Mouse (Mus musculus) heart, embryonic 10.5 days (tissue): ENCODE measurements at regions not wholly inside any gene's neighbourhood (a gene's known extent, or its start where the extent isn't known, plus 50 kb on each side); places are given as distances from the start of the nearest gene placed in this dataset.
"Not testable (repeated sequence)": the region's sequence is repeated elsewhere in the genome, so short reads cannot be mapped to it uniquely, and the experiment has no call there.

ENCODE experiments used
- DNase-seq: peaks from one replicate; pipeline ENCODE4 v3.0.0-alpha.2; 2017; ENCODE audit warnings: low spot score
- H3K27ac ChIP-seq: fragments of 300-500 bp; sonication (generic); 2 replicates; pipeline ENCODE4 v1.5.1; 2016; ENCODE audit warnings: mild to moderate bottlenecking
- H3K27me3 ChIP-seq: fragments of 300-500 bp; sonication (generic); 2 replicates; pipeline ENCODE4 v1.6.1; 2016; ENCODE audit warnings: mild to moderate bottlenecking; ENCODE audit not compliant: poor library complexity, insufficient read depth, severe bottlenecking
- H3K36me3 ChIP-seq: fragments of 300-500 bp; sonication (generic); 2 replicates; pipeline ENCODE4 v1.6.1; 2016; ENCODE audit warnings: mild to moderate bottlenecking, moderate library complexity
- H3K4me1 ChIP-seq: fragments of 300-500 bp; sonication (generic); 2 replicates; pipeline ENCODE4 v1.6.1; 2016; ENCODE audit warnings: mild to moderate bottlenecking
- H3K4me3 ChIP-seq: fragments of 300-500 bp; sonication (generic); 2 replicates; pipeline ENCODE4 v1.5.1; 2016; ENCODE audit warnings: mild to moderate bottlenecking, moderate library complexity
- H3K9me3 ChIP-seq: fragments of 300-500 bp; sonication (generic); 2 replicates; pipeline ENCODE4 v1.6.1; 2016; ENCODE audit warnings: mild to moderate bottlenecking, moderate library complexity
- WGBS: fragments of 180-500 bp; shearing (Covaris S2); methylation state at CpG from one replicate; pipeline ENCODE4 v1.1.7; 2016; 5-methylcytosine and 5-hydroxymethylcytosine counted together

GRCm38 (mm10) chr14:53054439-53054838, 558.9 kb upstream of the Olfr1507 start:
- WGBS = 50% methylated on average over 1 of the region's 3 CpGs
- H3K4me3 ChIP-seq = not testable (repeated sequence)

GRCm38 (mm10) chr14:53053465-53054123, 558.0 kb upstream of the Olfr1507 start:
- not testable (repeated sequence) for H3K36me3 ChIP-seq, H3K9me3 ChIP-seq, H3K27ac ChIP-seq, H3K27me3 ChIP-seq, DNase-seq, H3K4me3 ChIP-seq, H3K4me1 ChIP-seq
- 52% methylated on average over 2 of the region's 3 CpGs for WGBS

More at GRCm38 (mm10) chr14:53054439-53054838, 558.9 kb upstream of the Olfr1507 start:
- H3K4me1 ChIP-seq, H3K27me3 ChIP-seq, H3K9me3 ChIP-seq, H3K27ac ChIP-seq, DNase-seq, H3K36me3 ChIP-seq: not testable (repeated sequence)

GRCm38 (mm10) chr14:53047683-53048082, 552.1 kb upstream of the Olfr1507 start:
- DNase-seq, H3K4me3 ChIP-seq, H3K9me3 ChIP-seq, H3K27ac ChIP-seq, H3K27me3 ChIP-seq, H3K4me1 ChIP-seq, H3K36me3 ChIP-seq: not testable (repeated sequence)
- WGBS = 77% methylated on average over 3 of the region's 3 CpGs

GRCm38 (mm10) chr14:53046975-53047374, 551.4 kb upstream of the Olfr1507 start:
- not testable (repeated sequence) for H3K4me1 ChIP-seq, H3K9me3 ChIP-seq, H3K4me3 ChIP-seq, H3K27ac ChIP-seq, DNase-seq, H3K36me3 ChIP-seq, H3K27me3 ChIP-seq
- 73% methylated on average over 1 of the region's 1 CpGs for WGBS

- not testable (repeated sequence) for H3K27ac ChIP-seq, H3K27me3 ChIP-seq, H3K4me3 ChIP-seq, H3K9me3 ChIP-seq, H3K4me1 ChIP-seq, DNase-seq, H3K36me3 ChIP-seq
- WGBS = 77% methylated on average over 3 of the region's 3 CpGs
Measured at GRCm38 (mm10) chr14:53045331-53045730, 549.8 kb upstream of the Olfr1507 start.

GRCm38 (mm10) chr14:53044101-53044500, 548.6 kb upstream of the Olfr1507 start:
- H3K27me3 ChIP-seq, H3K9me3 ChIP-seq, H3K36me3 ChIP-seq, H3K27ac ChIP-seq, H3K4me1 ChIP-seq, H3K4me3 ChIP-seq, DNase-seq: not testable (repeated sequence)
- WGBS = 76% methylated on average over 4 of the region's 4 CpGs

GRCm38 (mm10) chr14:53042016-53042415, 546.5 kb upstream of the Olfr1507 start:
- H3K4me1 ChIP-seq, H3K36me3 ChIP-seq, DNase-seq, H3K27me3 ChIP-seq, H3K9me3 ChIP-seq, H3K27ac ChIP-seq, H3K4me3 ChIP-seq: not testable (repeated sequence)
- WGBS = 33% methylated on average over 3 of the region's 3 CpGs

- not testable (repeated sequence) for H3K27ac ChIP-seq
- 75% methylated on average over 4 of the region's 4 CpGs for WGBS
Measured at GRCm38 (mm10) chr14:53039475-53039874, 543.9 kb upstream of the Olfr1507 start.

GRCm38 (mm10) chr14:53034940-53035339, 539.4 kb upstream of the Olfr1507 start:
- not testable (repeated sequence) for H3K27ac ChIP-seq, H3K4me3 ChIP-seq, H3K4me1 ChIP-seq, H3K27me3 ChIP-seq, DNase-seq, H3K36me3 ChIP-seq, H3K9me3 ChIP-seq
- WGBS = no CpG with 5 or more reads among the region's 4 CpGs

More at GRCm38 (mm10) chr14:53039475-53039874, 543.9 kb upstream of the Olfr1507 start:
- H3K27me3 ChIP-seq, H3K4me1 ChIP-seq, H3K9me3 ChIP-seq, DNase-seq, H3K36me3 ChIP-seq, H3K4me3 ChIP-seq: not testable (repeated sequence)

GRCm38 (mm10) chr14:53033221-53033620, 537.7 kb upstream of the Olfr1507 start:
- not testable (repeated sequence) for H3K36me3 ChIP-seq, H3K4me3 ChIP-seq, H3K27me3 ChIP-seq, DNase-seq, H3K9me3 ChIP-seq, H3K4me1 ChIP-seq, H3K27ac ChIP-seq
- WGBS = no CpG with 5 or more reads among the region's 6 CpGs

GRCm38 (mm10) chr14:53032498-53032897, 536.9 kb upstream of the Olfr1507 start:
- DNase-seq, H3K36me3 ChIP-seq, H3K27me3 ChIP-seq, H3K27ac ChIP-seq, H3K4me1 ChIP-seq, H3K4me3 ChIP-seq, H3K9me3 ChIP-seq: not testable (repeated sequence)
- no CpG with 5 or more reads among the region's 1 CpGs for WGBS

GRCm38 (mm10) chr14:53030227-53030626, 534.7 kb upstream of the Olfr1507 start:
- not testable (repeated sequence) for H3K4me3 ChIP-seq, H3K9me3 ChIP-seq, DNase-seq, H3K27me3 ChIP-seq, H3K36me3 ChIP-seq, H3K27ac ChIP-seq, H3K4me1 ChIP-seq
- no CpG with 5 or more reads among the region's 4 CpGs for WGBS

- WGBS = no CpG with 5 or more reads among the region's 1 CpGs
- not testable (repeated sequence) for H3K27me3 ChIP-seq
Measured at GRCm38 (mm10) chr14:53026958-53027357, 531.4 kb upstream of the Olfr1507 start.

GRCm38 (mm10) chr14:53020152-53020551, 524.6 kb upstream of the Olfr1507 start:
- not testable (repeated sequence) for H3K36me3 ChIP-seq, H3K9me3 ChIP-seq, H3K4me3 ChIP-seq, H3K27me3 ChIP-seq, H3K27ac ChIP-seq, H3K4me1 ChIP-seq, DNase-seq
- no CpG with 5 or more reads among the region's 6 CpGs for WGBS

More at GRCm38 (mm10) chr14:53026958-53027357, 531.4 kb upstream of the Olfr1507 start:
- H3K36me3 ChIP-seq, H3K4me1 ChIP-seq, H3K4me3 ChIP-seq, H3K27ac ChIP-seq, DNase-seq, H3K9me3 ChIP-seq: not testable (repeated sequence)
